Comparison of ENCODE assay signal across 27 mouse cellular contexts in the genomic region with DNA sequence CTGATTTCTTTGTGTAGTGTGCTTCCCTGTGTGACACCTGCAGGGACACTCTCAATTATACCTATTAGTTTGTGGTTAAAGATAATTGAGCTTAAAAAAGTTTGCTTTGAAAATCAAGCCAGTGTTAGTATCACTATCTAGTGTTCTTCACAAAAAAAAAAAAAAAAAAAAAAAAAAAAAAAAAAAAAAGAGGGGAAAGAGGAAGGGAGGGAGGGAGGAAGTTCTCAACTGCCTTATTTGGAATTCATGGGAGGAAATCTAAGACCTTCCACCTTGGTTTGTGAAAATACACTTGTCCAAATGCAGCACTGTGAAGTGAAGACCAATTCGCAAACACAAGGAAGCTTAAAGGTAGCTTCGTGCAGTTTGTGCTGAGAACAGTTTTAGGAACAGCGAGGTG.
"Had no signal": no experiment of that assay in that cellular context is flagged by ENCODE, and none has a peak within 500 bp of the region (broad histone marks: within the 10 kb centered on the region; RNA-seq: fewer than 3 reads in every experiment).

No protein-coding gene starts in this region.

- H3K4me3 ChIP-seq: heart, adult 2 months; heart, embryonic 13.5 days; heart, embryonic 15.5 days; hindbrain, embryonic 13.5 days; hindbrain, embryonic 15.5 days; kidney, embryonic 15.5 days; limb, embryonic 13.5 days; limb, embryonic 15.5 days; liver, embryonic 12.5 days had no signal

- H3K9ac ChIP-seq: heart, embryonic 13.5 days; heart, embryonic 15.5 days; hindbrain, embryonic 13.5 days; hindbrain, embryonic 15.5 days; kidney, embryonic 15.5 days; limb, embryonic 13.5 days; limb, embryonic 15.5 days; liver, embryonic 12.5 days; liver, embryonic 14.5 days had no signal

- H3K9me3 ChIP-seq: heart, embryonic 13.5 days; heart, embryonic 15.5 days; hindbrain, embryonic 13.5 days; hindbrain, embryonic 15.5 days; kidney, embryonic 15.5 days; limb, embryonic 13.5 days; limb, embryonic 15.5 days; liver, embryonic 12.5 days had no signal

- H3K4me1 ChIP-seq: heart, embryonic 13.5 days; heart, embryonic 15.5 days; hindbrain, embryonic 13.5 days; hindbrain, embryonic 15.5 days; kidney, embryonic 15.5 days; limb, embryonic 13.5 days; limb, embryonic 15.5 days had no signal

- H3K4me2 ChIP-seq: heart, embryonic 11.5 days; heart, embryonic 13.5 days; heart, embryonic 15.5 days; hindbrain, embryonic 13.5 days; hindbrain, embryonic 15.5 days; kidney, embryonic 15.5 days; limb, embryonic 13.5 days; limb, embryonic 15.5 days; liver, embryonic 12.5 days had no signal

- ATAC-seq: hindbrain, postnatal 0 days; intestine, embryonic 16.5 days; liver, embryonic 12.5 days had no signal

- H3K27me3 ChIP-seq: heart, embryonic 13.5 days; heart, embryonic 15.5 days; hindbrain, embryonic 13.5 days; hindbrain, embryonic 15.5 days; kidney, embryonic 15.5 days; limb, embryonic 13.5 days; limb, embryonic 15.5 days; liver, embryonic 12.5 days had no signal

- H3K27ac ChIP-seq: heart, adult 2 months; heart, embryonic 13.5 days; heart, embryonic 15.5 days; hindbrain, embryonic 13.5 days; hindbrain, embryonic 15.5 days; hindbrain, postnatal 0 days; kidney, embryonic 15.5 days; kidney, postnatal 0 days; limb, embryonic 13.5 days; limb, embryonic 15.5 days; liver, embryonic 12.5 days; liver, embryonic 14.5 days had no signal

- H3K36me3 ChIP-seq: hindbrain, embryonic 15.5 days had no signal

- DNase-seq: gastrocnemius, postnatal 14 days; gastrocnemius, postnatal 36 days; heart, adult 11 months; heart, adult 2 months; heart, postnatal 14 days; heart, postnatal 36 days; kidney, adult 11 months; kidney, adult 2 months; kidney, adult 9 months; kidney, postnatal 14 days; kidney, postnatal 36 days; layer of hippocampus, adult 9-11 months; layer of hippocampus, postnatal 36 days; left cerebral cortex, postnatal 4 days had no signal
